Mouse (Mus musculus) midbrain, embryonic 14.5 days (tissue): ENCODE data around the gene Wdr89. TPM values are rescaled to one million over a fixed set of nuclear protein-coding genes. Genes with fewer than 3 reads are reported as not detected.
A peak's percentile ranks its signal among the peaks of the same experiment; 100 is the strongest.

Experiments
- ATAC-seq: fragments of 200-750 bp; cut with Nextera tagmentation; 2 replicates; pipeline ENCODE4 v1.8.0; 2017; ENCODE audit warnings: moderate number of reproducible peaks, moderate library complexity; ENCODE audit not compliant: low FRiP score, low TSS enrichment
- DNase-seq: peaks from one replicate; pipeline ENCODE4 v3.0.0-alpha.2; 2015
- H3K27ac ChIP-seq: fragments of 300-500 bp; sonication (generic); replicated peaks from 2 replicates; pipeline ENCODE4 v1.5.1; 2014; ENCODE audit warnings: mild to moderate bottlenecking, low read depth, low read length, moderate library complexity
- H3K27me3 ChIP-seq: fragments of 300-500 bp; sonication (generic); 2 replicates; pipeline ENCODE4 v1.6.1; 2014; ENCODE audit warnings: low read length, control low read depth, mixed read lengths; ENCODE audit not compliant: control insufficient read depth, insufficient read depth
- H3K36me3 ChIP-seq: fragments of 300-500 bp; sonication (generic); 2 replicates; pipeline ENCODE4 v1.6.1; 2014; ENCODE audit warnings: low read length, control low read depth; ENCODE audit not compliant: control insufficient read depth, insufficient read depth
- H3K4me1 ChIP-seq: fragments of 300-500 bp; sonication (generic); 2 replicates; pipeline ENCODE4 v1.6.1; 2014; ENCODE audit warnings: mild to moderate bottlenecking, antibody characterized with exemption, low read length, control low read depth; ENCODE audit not compliant: control insufficient read depth, insufficient read depth
- H3K4me2 ChIP-seq: fragments of 300-500 bp; sonication (generic); 2 replicates; pipeline ENCODE4 v1.6.1; 2014; ENCODE audit warnings: mild to moderate bottlenecking, low read length, moderate library complexity
- H3K4me3 ChIP-seq: fragments of 300-500 bp; sonication (generic); replicated peaks from 2 replicates; pipeline ENCODE4 v1.5.1; 2014; ENCODE audit warnings: low read depth, low read length
- H3K9ac ChIP-seq: fragments of 300-500 bp; sonication (generic); replicated peaks from 2 replicates; pipeline ENCODE4 v1.6.1; 2014; ENCODE audit warnings: mild to moderate bottlenecking, low read length, moderate library complexity
- H3K9me3 ChIP-seq: fragments of 300-500 bp; sonication (generic); 2 replicates; pipeline ENCODE4 v1.6.1; 2016; ENCODE audit warnings: low read length, control low read depth, mixed read lengths; ENCODE audit not compliant: control insufficient read depth
- WGBS: fragments of 180-500 bp; shearing (Covaris S2); extraction: QIAGEN DNeasy Blood & Tissue Kit; methylation state at CpG from one replicate; pipeline ENCODE4 v1.1.7; 2014; 5-methylcytosine and 5-hydroxymethylcytosine counted together
- polyA plus RNA-seq: library from polyadenylated mRNA; unstranded; fragments of >200 nt; fragmentation: Nextera tagmentation; extraction: Ambion mirVana; gene quantifications from 2 replicates; pipeline ENCODE4 v1.2.1, GENCODE M21; 2014

Gene Wdr89
- polyA plus RNA-seq, 1 experiment from 2014 or later, result 6.2 TPM

GRCm38 (mm10) chr12:75662376-75662775, 7.0 kb downstream of the Wdr89 start:
- Histone ChIP-seq H3K9me3 (no peaks in the 10 kb centered on the region), H3K27me3 (no peaks in the 10 kb centered on the region), H3K27ac (no peak overlapping the region), H3K4me3 (no peak overlapping the region), H3K4me2 (no peak overlapping the region), H3K36me3 (no peaks in the 10 kb centered on the region), H3K4me1 (no peaks in the 10 kb centered on the region), H3K9ac (no peak overlapping the region)
- DNase-seq, result no peak
- WGBS, result 97% methylated on average over 1 of the region's 1 CpGs
- no peak for ATAC-seq

GRCm38 (mm10) chr12:75658403-75658802, 10.9 kb downstream of the Wdr89 start:
- ATAC-seq (no peak), DNase-seq (no peak)

GRCm38 (mm10) chr12:75656580-75656979, 12.8 kb downstream of the Wdr89 start:
- DNase-seq (peak; percentile 71), ATAC-seq (no peak)
- WGBS, result 38% methylated on average over 3 of the region's 3 CpGs
- Histone ChIP-seq H3K9me3 (no peaks in the 10 kb centered on the region), H3K9ac (no peak overlapping the region), H3K27me3 (no peaks in the 10 kb centered on the region), H3K4me1 (no peaks in the 10 kb centered on the region), H3K4me3 (no peak overlapping the region), H3K4me2 (no peak overlapping the region), H3K27ac (no peak overlapping the region), H3K36me3 (no peaks in the 10 kb centered on the region)

More at GRCm38 (mm10) chr12:75658403-75658802, 10.9 kb downstream of the Wdr89 start:
- H3K9ac ChIP-seq, result no peak overlapping the region
- H3K36me3 ChIP-seq, result no peaks in the 10 kb centered on the region
- H3K4me3 ChIP-seq, result no peak overlapping the region
- H3K9me3 ChIP-seq, result no peaks in the 10 kb centered on the region
- WGBS, result 56% methylated on average over 6 of the region's 6 CpGs
- H3K27me3 ChIP-seq, result no peaks in the 10 kb centered on the region
- no peak overlapping the region for H3K27ac ChIP-seq
- no peaks in the 10 kb centered on the region for H3K4me1 ChIP-seq
- no peak overlapping the region for H3K4me2 ChIP-seq

DNA sequence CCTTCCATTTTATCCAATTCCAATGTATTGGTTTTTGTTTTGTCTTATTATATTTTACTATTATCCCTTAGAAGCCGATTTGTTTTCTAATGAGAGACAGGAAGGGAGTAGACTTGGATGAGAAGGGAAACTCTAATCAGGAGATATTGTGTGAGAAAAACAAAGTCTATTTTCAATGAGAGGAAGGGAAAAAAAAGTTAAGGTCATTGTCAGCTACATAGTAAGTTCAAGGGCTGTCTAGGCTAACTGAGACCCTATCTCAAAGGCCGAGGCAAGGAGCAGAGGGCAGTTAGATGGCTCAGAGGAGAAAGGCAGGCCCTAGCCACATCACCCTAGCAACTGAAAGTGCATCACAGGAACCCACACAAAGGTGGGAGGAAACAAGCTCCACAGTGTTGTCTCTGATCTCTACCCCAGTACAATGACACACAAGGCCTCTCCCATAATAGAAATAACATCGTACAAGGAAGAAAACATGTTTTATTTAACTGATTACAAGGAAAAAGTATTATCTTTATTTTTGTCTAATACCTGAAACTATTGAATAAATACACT, 15.0 kb downstream of the Wdr89 start:
- Histone ChIP-seq H3K36me3 (no peaks in the 10 kb centered on the region), H3K4me2 (no peak overlapping the region), H3K4me3 (no peak overlapping the region), H3K4me1 (0 out of 2 replicates have a peak, but pooled peaks cover 4% of the 10 kb centered on the region), H3K9me3 (no peaks in the 10 kb centered on the region), H3K27ac (no peak overlapping the region), H3K27me3 (no peaks in the 10 kb centered on the region), H3K9ac (no peak overlapping the region)
- no peak for ATAC-seq
- no peak for DNase-seq
- WGBS, result 64% methylated on average over 3 of the region's 3 CpGs

GRCm38 (mm10) chr12:75649706-75650093, 19.6 kb downstream of the Wdr89 start:
- Histone ChIP-seq H3K4me1 (peaks cover 13% of the 10 kb centered on the region; the same call in 1 of the 2 replicates), H3K36me3 (no peaks in the 10 kb centered on the region), H3K9ac (no peak overlapping the region), H3K9me3 (no peaks in the 10 kb centered on the region), H3K4me3 (no peak overlapping the region), H3K27ac (0 out of 2 replicates have a peak overlapping the region, but pooled peaks have one; percentile 37), H3K27me3 (no peaks in the 10 kb centered on the region), H3K4me2 (no peak overlapping the region)
- DNase-seq (no peak), ATAC-seq (no peak)
- WGBS, result 54% methylated on average over 2 of the region's 2 CpGs

GRCm38 (mm10) chr12:75649058-75649705, 20.2 kb downstream of the Wdr89 start:
- WGBS, result 40% methylated on average over 12 of the region's 12 CpGs
- H3K4me3 ChIP-seq, result no peak overlapping the region
- no peak overlapping the region for H3K4me2 ChIP-seq
- DNase-seq (peak; percentile 84), ATAC-seq (peak; percentile 76; the same call in 1 of the 2 replicates)
- peaks cover 13% of the 10 kb centered on the region; the same call in 1 of the 2 replicates for H3K4me1 ChIP-seq
- H3K36me3 ChIP-seq, result no peaks in the 10 kb centered on the region
- no peak overlapping the region for H3K9ac ChIP-seq
- H3K27ac ChIP-seq, result peak overlapping the region; percentile 72
- no peaks in the 10 kb centered on the region for H3K9me3 ChIP-seq
- no peaks in the 10 kb centered on the region for H3K27me3 ChIP-seq

DNA sequence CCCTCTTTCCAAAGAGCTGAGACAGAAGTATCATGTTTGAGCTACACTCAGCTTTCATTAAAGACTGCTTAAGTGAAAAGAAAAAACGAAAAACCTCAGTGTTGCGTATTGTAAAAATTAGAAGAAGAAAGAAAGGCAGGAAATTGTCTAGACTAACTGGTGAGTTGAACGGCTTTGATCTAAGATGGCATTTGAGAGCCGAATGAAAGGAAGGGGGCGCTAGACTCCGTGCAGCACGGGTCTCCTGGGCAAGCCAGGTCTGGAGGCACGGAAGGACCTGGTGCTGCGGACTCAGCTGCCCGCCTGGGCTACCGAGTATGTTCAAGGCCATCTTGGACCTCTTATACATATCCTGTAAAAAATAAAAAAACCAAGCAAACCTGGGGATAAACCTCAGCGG, 21.1 kb downstream of the Wdr89 start:
- ATAC-seq, result no peak
- Histone ChIP-seq H3K27ac (peak overlapping the region; percentile 72), H3K9me3 (no peaks in the 10 kb centered on the region), H3K36me3 (no peaks in the 10 kb centered on the region), H3K27me3 (no peaks in the 10 kb centered on the region), H3K4me1 (peaks cover 13% of the 10 kb centered on the region; the same call in 1 of the 2 replicates), H3K4me2 (no peak overlapping the region), H3K4me3 (no peak overlapping the region), H3K9ac (no peak overlapping the region)
- no peak for DNase-seq
- WGBS, result 63% methylated on average over 12 of the region's 12 CpGs

GRCm38 (mm10) chr12:75647663-75648062, 21.7 kb downstream of the Wdr89 start:
- Histone ChIP-seq H3K4me2 (no peak overlapping the region), H3K27ac (no peak overlapping the region), H3K4me1 (peaks cover 13% of the 10 kb centered on the region; the same call in 1 of the 2 replicates), H3K4me3 (no peak overlapping the region), H3K27me3 (no peaks in the 10 kb centered on the region), H3K9me3 (no peaks in the 10 kb centered on the region), H3K36me3 (no peaks in the 10 kb centered on the region), H3K9ac (no peak overlapping the region)
- DNase-seq (no peak), ATAC-seq (no peak)
- WGBS, result 92% methylated on average over 2 of the region's 2 CpGs

- WGBS, result 92% methylated on average over 1 of the region's 1 CpGs
- Histone ChIP-seq H3K4me2 (no peak overlapping the region), H3K27me3 (no peaks in the 10 kb centered on the region), H3K4me1 (peaks cover 13% of the 10 kb centered on the region; the same call in 1 of the 2 replicates), H3K27ac (no peak overlapping the region), H3K9me3 (no peaks in the 10 kb centered on the region), H3K36me3 (no peaks in the 10 kb centered on the region), H3K4me3 (no peak overlapping the region), H3K9ac (no peak overlapping the region)
- no peak for ATAC-seq
- no peak for DNase-seq
Observed at GRCm38 (mm10) chr12:75645780-75646179, 23.6 kb downstream of the Wdr89 start.
